20 mouse cellular contexts compared by ENCODE assay signal in genomic region chr9:102961356-102962092, GRCm38 (mm10). TPM values are rescaled to one million over a fixed set of nuclear protein-coding genes. Genes with fewer than 3 reads are reported as not detected.
DNase-seq lines count a peak whose midpoint lies in the region; ATAC-seq and TF ChIP-seq lines count a peak whose summit lies in the region.
"Had no signal": no experiment of that assay in that cellular context is flagged by ENCODE, and none has a peak within 500 bp of the region (broad histone marks: within the 10 kb centered on the region; RNA-seq: fewer than 3 reads in every experiment).

No protein-coding gene starts in this region.

- no peaks in the 10 kb centered on the region for H3K9me3 ChIP-seq in midbrain, embryonic 14.5 days (ENCODE audit: control insufficient read depth, low read length)
- H3K9me3 ChIP-seq in midbrain, embryonic 13.5 days: no peaks in the 10 kb centered on the region
- H3K9me3 ChIP-seq: hindbrain, embryonic 15.5 days; limb, embryonic 13.5 days; liver, embryonic 12.5 days; neural tube, embryonic 15.5 days had no signal

- WGBS in midbrain, embryonic 14.5 days: 26% methylated on average over 8 of the region's 8 CpGs
- WGBS in midbrain, embryonic 13.5 days: 24% methylated on average over 8 of the region's 8 CpGs
- WGBS in lung, adult 2 months: 51% methylated on average over 8 of the region's 8 CpGs

- no peak for ATAC-seq in midbrain, embryonic 14.5 days (ENCODE audit: low FRiP score, low TSS enrichment)
- no peak for ATAC-seq in midbrain, embryonic 13.5 days
- ATAC-seq: liver, embryonic 12.5 days had no signal

- no peak overlapping the region for H3K4me3 ChIP-seq in midbrain, embryonic 14.5 days (replicated peaks; ENCODE audit: low read depth, low read length)
- no peak overlapping the region for H3K4me3 ChIP-seq in midbrain, embryonic 13.5 days (replicated peaks)
- no peak overlapping the region for H3K4me3 ChIP-seq in lung, adult 2 months (replicated peaks; ENCODE audit: extremely low read depth, low read depth, low read length)
- H3K4me3 ChIP-seq: gastrocnemius, adult 2 months; hindbrain, embryonic 15.5 days; layer of hippocampus, adult 2 months; limb, embryonic 13.5 days; liver, embryonic 12.5 days; neural tube, embryonic 15.5 days had no signal

- DNase-seq in embryo, embryonic 11 days: peak; percentile 26
- DNase-seq in embryo, embryonic 10.5 days (ENCODE audit: low spot score): no peak
- DNase-seq in midbrain, embryonic 14.5 days: peak; percentile 7
- peak; percentile 37 for DNase-seq in brain, embryonic 14.5 days (ENCODE audit: low read depth)
- no peak for DNase-seq in lung, adult 2 months
- DNase-seq in natural killer cell, adult 2 months (ENCODE audit: low spot score in 2 of 2): no peak
- DNase-seq: adrenal gland, postnatal 10 days; cerebellum, adult 9-10 months; gastrocnemius, adult 2 months; kidney, postnatal 25 days; lung, adult 18-20 months; lung, postnatal 14 days had no signal

- no peaks in the 10 kb centered on the region for H3K36me3 ChIP-seq in midbrain, embryonic 14.5 days (ENCODE audit: control insufficient read depth, insufficient read depth, low read length)
- H3K36me3 ChIP-seq in midbrain, embryonic 13.5 days: no peaks in the 10 kb centered on the region
- H3K36me3 ChIP-seq: hindbrain, embryonic 15.5 days; limb, embryonic 13.5 days; liver, embryonic 12.5 days; neural tube, embryonic 15.5 days had no signal

- no peak overlapping the region for H3K9ac ChIP-seq in midbrain, embryonic 14.5 days (replicated peaks; ENCODE audit: low read length)
- H3K9ac ChIP-seq in midbrain, embryonic 13.5 days (replicated peaks): no peak overlapping the region
- H3K9ac ChIP-seq: hindbrain, embryonic 15.5 days; limb, embryonic 13.5 days; liver, embryonic 12.5 days; neural tube, embryonic 15.5 days had no signal

- no peak overlapping the region for H3K4me2 ChIP-seq in midbrain, embryonic 14.5 days (ENCODE audit: low read length)
- no peak overlapping the region for H3K4me2 ChIP-seq in midbrain, embryonic 13.5 days (replicated peaks)
- H3K4me2 ChIP-seq: heart, embryonic 11.5 days; hindbrain, embryonic 15.5 days; limb, embryonic 13.5 days; liver, embryonic 12.5 days; neural tube, embryonic 15.5 days had no signal

- H3K4me1 ChIP-seq in midbrain, embryonic 14.5 days (ENCODE audit: control insufficient read depth, insufficient read depth, low read length): no peaks in the 10 kb centered on the region
- peaks cover 8% of the 10 kb centered on the region for H3K4me1 ChIP-seq in midbrain, embryonic 13.5 days (replicated peaks)
- H3K4me1 ChIP-seq in lung, adult 2 months (ENCODE audit: control insufficient read depth, insufficient read depth, low read length): no peaks in the 10 kb centered on the region
- H3K4me1 ChIP-seq: hindbrain, embryonic 15.5 days; neural tube, embryonic 15.5 days had no signal

- no peaks in the 10 kb centered on the region for H3K27me3 ChIP-seq in midbrain, embryonic 14.5 days (ENCODE audit: control insufficient read depth, insufficient read depth, low read length)
- H3K27me3 ChIP-seq in midbrain, embryonic 13.5 days: no peaks in the 10 kb centered on the region
- H3K27me3 ChIP-seq: hindbrain, embryonic 15.5 days; limb, embryonic 13.5 days; liver, embryonic 12.5 days; neural tube, embryonic 15.5 days had no signal

- no peak for TF ChIP-seq CTCF in brain, embryonic 14.5 days (IDR thresholded peaks at IDR 0.05; ENCODE audit: borderline replicate concordance, extremely low read depth, insufficient read depth, insufficient read length)
- no peak for TF ChIP-seq CTCF in lung, adult 2 months (IDR thresholded peaks at IDR 0.05; ENCODE audit: insufficient read depth, low read length)

- no peak overlapping the region for H3K27ac ChIP-seq in midbrain, embryonic 14.5 days (replicated peaks; ENCODE audit: low read depth, low read length)
- H3K27ac ChIP-seq in midbrain, embryonic 13.5 days: no peak overlapping the region
- H3K27ac ChIP-seq: gastrocnemius, adult 2 months; hindbrain, embryonic 15.5 days; layer of hippocampus, adult 2 months; limb, embryonic 13.5 days; liver, embryonic 12.5 days; neural tube, embryonic 15.5 days; stomach, postnatal 0 days had no signal

- no peak for TF ChIP-seq POLR2A in brain, embryonic 14.5 days (IDR thresholded peaks at IDR 0.05; ENCODE audit: borderline replicate concordance, extremely low read depth, insufficient read depth, insufficient read length, poor library complexity, severe bottlenecking)
- no peak for TF ChIP-seq POLR2A in lung, adult 2 months (IDR thresholded peaks at IDR 0.05; ENCODE audit: borderline replicate concordance, extremely low read depth, low read depth, low read length)

RNA-seq across cellular contexts. Expression of gene Slco2a1, which starts 27.0 kb away (rescaled TPM):
- 0.88 and 1.5 TPM in 2 replicates for polyA plus RNA-seq in midbrain, embryonic 14.5 days (2014; fragmentation: Nextera tagmentation; extraction: Ambion mirVana)
- 0.81 and 0.89 TPM in 2 replicates for polyA plus RNA-seq in midbrain, embryonic 13.5 days (2015; fragmentation: Nextera tagmentation; extraction: Ambion mirVana)
- 1.2 and 1.9 TPM in 2 replicates for polyA plus RNA-seq in brain, embryonic 14.5 days (2012; rRNA removed)
- polyA plus RNA-seq in lung, adult 2 months (2012; rRNA removed): 289 and 334 TPM in 2 replicates

Comparison
In these comparisons a context has a peak if more than half of its experiments do, and no peak if none do; other contexts are left out.
1. DNase-seq: peak in embryo, embryonic 11 days (single experiment), midbrain, embryonic 14.5 days (single experiment) and brain, embryonic 14.5 days (single experiment); none in embryo, embryonic 10.5 days (single experiment), lung, adult 2 months (single experiment) and natural killer cell, adult 2 months (0 of 2).
2. RNA of gene Slco2a1, which starts 27.0 kb away (polyA plus RNA-seq): 289 to 334 TPM in lung, adult 2 months; 1.2 to 1.9 TPM in brain, embryonic 14.5 days, 0.88 to 1.5 TPM in midbrain, embryonic 14.5 days and 0.81 to 0.89 TPM in midbrain, embryonic 13.5 days; every median in the first group is over 10 times any median in the second.